Mouse (Mus musculus) hindbrain, embryonic 13.5 days (tissue): ENCODE results near the gene Snx29. TPM values are rescaled to one million over a fixed set of nuclear protein-coding genes. Genes with fewer than 3 reads are reported as not detected.
A peak's percentile ranks its signal among the peaks of the same experiment; 100 is the strongest.
"Not testable (repeated sequence)": the region's sequence is repeated elsewhere in the genome, so short reads cannot be mapped to it uniquely, and the experiment has no call there.

Experiments
- ATAC-seq: fragments of 200-750 bp; cut with Nextera tagmentation; 2 replicates; pipeline ENCODE4 v1.8.0; 2017; ENCODE audit warnings: moderate TSS enrichment; ENCODE audit not compliant: low FRiP score
- H3K27ac ChIP-seq: fragments of 300-500 bp; sonication (generic); 2 replicates; pipeline ENCODE4 v1.5.1; 2015; ENCODE audit warnings: inconsistent platforms, mild to moderate bottlenecking, moderate library complexity
- H3K27me3 ChIP-seq: fragments of 300-500 bp; sonication (generic); 2 replicates; pipeline ENCODE4 v1.6.1; 2015; ENCODE audit warnings: mild to moderate bottlenecking, inconsistent platforms
- H3K36me3 ChIP-seq: fragments of 300-500 bp; sonication (generic); 2 replicates; pipeline ENCODE4 v1.6.1; 2015; ENCODE audit warnings: mild to moderate bottlenecking, inconsistent platforms
- H3K4me1 ChIP-seq: fragments of 300-500 bp; sonication (generic); replicated peaks from 2 replicates; pipeline ENCODE4 v1.6.1; 2015; ENCODE audit warnings: inconsistent platforms
- H3K4me2 ChIP-seq: fragments of 300-500 bp; sonication (generic); 2 replicates; pipeline ENCODE4 v1.6.1; 2015; ENCODE audit warnings: inconsistent platforms, mild to moderate bottlenecking, moderate library complexity
- H3K4me3 ChIP-seq: fragments of 300-500 bp; sonication (generic); 2 replicates; pipeline ENCODE4 v1.5.1; 2015; ENCODE audit warnings: mild to moderate bottlenecking, inconsistent platforms
- H3K9ac ChIP-seq: fragments of 300-500 bp; sonication (generic); 2 replicates; pipeline ENCODE4 v1.6.1; 2015; ENCODE audit warnings: mild to moderate bottlenecking, inconsistent platforms
- H3K9me3 ChIP-seq: fragments of 300-500 bp; sonication (generic); 2 replicates; pipeline ENCODE4 v1.6.1; 2016; ENCODE audit warnings: inconsistent platforms
- WGBS: fragments of 180-500 bp; shearing (Covaris S2); methylation state at CpG from one replicate; pipeline ENCODE4 v1.1.7; 2015; 5-methylcytosine and 5-hydroxymethylcytosine counted together
- polyA plus RNA-seq: library from polyadenylated mRNA; unstranded; fragments of >200 nt; fragmentation: Nextera tagmentation; extraction: Ambion mirVana; gene quantifications from 2 replicates; pipeline ENCODE4 v1.2.1, GENCODE M21; 2015

Gene Snx29
- polyA plus RNA-seq, 1 experiment from 2014 or later = 22.7 TPM

DNA sequence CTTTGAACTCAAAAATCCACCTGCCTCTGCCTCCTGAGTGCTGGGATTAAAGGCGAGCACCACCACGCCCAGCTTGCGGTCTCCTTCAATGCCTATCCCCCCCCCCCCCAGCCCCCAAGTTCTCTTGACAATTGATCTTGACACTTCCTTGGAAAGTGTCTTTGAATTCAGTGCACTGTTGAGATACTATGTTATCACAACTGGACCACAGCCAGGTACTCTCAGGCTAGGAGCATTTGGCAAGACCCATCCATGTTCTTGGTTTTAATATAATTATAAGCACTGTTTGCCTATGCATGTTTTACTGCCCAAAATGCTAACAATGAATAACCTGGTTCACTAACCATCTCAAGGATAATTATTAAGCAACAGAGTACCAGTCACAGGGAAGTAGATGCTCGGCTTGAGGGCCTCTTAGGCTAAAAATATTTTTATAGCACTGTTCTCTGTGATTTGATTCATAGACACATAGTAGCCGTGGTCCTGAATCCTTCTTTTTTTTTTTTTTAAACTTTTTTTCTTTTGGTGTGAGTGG is 6.9 kb upstream of the Snx29 start:
- WGBS = 83% methylated on average over 5 of the region's 5 CpGs
- Histone ChIP-seq H3K4me2 (no peak overlapping the region), H3K4me1 (no peaks in the 10 kb centered on the region), H3K27ac (no peak overlapping the region), H3K27me3 (no peaks in the 10 kb centered on the region), H3K9me3 (no peaks in the 10 kb centered on the region), H3K4me3 (no peak overlapping the region), H3K36me3 (no peaks in the 10 kb centered on the region), H3K9ac (no peak overlapping the region)
- no peak for ATAC-seq

GRCm38 (mm10) chr16:11316748-11317147 is 6.0 kb upstream of the Snx29 start:
- no peak for ATAC-seq
- no peak overlapping the region for H3K9ac ChIP-seq
- no peaks in the 10 kb centered on the region for H3K27me3 ChIP-seq
- no peak overlapping the region for H3K4me3 ChIP-seq
- H3K4me1 ChIP-seq = no peaks in the 10 kb centered on the region
- 74% methylated on average over 5 of the region's 5 CpGs for WGBS
- no peak overlapping the region for H3K4me2 ChIP-seq
- no peaks in the 10 kb centered on the region for H3K36me3 ChIP-seq
- no peak overlapping the region for H3K27ac ChIP-seq
- no peaks in the 10 kb centered on the region for H3K9me3 ChIP-seq

- Histone ChIP-seq H3K27me3 (no peaks in the 10 kb centered on the region), H3K27ac (no peak overlapping the region), H3K9ac (no peak overlapping the region), H3K9me3 (no peaks in the 10 kb centered on the region), H3K4me2 (no peak overlapping the region), H3K36me3 (no peaks in the 10 kb centered on the region), H3K4me1 (peaks cover 5% of the 10 kb centered on the region), H3K4me3 (no peak overlapping the region)
- no peak for ATAC-seq
- 75% methylated on average over 6 of the region's 6 CpGs for WGBS
Observed at GRCm38 (mm10) chr16:11317324-11317723, 5.4 kb upstream of the Snx29 start.

DNA sequence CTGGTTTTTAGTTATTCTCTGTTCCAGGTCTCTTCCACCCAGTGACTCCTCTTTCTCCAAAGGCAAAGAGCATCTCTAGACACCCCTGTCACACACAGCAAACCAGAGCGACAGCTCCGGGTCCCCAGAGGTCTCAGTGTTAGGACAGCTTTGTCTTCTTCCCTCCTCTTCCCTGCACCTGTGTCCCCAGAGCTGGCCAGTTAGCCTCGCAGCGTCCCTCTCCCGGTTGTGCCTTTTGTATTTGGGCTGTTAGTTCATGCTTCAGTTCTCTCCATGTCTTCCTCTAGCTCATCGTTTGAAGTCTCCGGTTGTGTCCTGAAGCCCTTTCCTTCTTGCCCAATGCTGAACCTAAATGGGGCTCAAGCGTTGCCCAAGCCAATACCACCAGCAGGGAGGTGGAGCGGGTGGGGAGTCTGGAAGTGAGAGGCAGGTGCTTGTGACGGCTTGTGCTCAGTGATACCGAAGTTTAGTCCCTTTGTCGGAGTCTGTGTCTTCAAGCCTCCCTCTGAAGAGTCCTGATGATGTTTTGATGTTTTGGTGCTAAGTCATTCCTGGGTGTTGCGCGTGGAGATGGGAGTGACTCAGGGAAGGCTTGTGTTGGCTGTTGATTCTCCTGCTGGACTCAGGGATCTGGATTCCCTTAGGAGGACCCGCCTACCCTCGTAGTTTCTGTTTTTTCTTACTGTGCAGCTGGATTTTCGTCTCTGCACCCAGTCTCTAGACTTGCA is 780 bp downstream of the Snx29 start:
- 5% methylated on average over 17 of the region's 17 CpGs for WGBS
- H3K4me2 ChIP-seq = peak overlapping the region; percentile 95
- peak overlapping the region; percentile 88 for H3K9ac ChIP-seq
- peak overlapping the region; percentile 80 for H3K4me3 ChIP-seq
- no peaks in the 10 kb centered on the region for H3K36me3 ChIP-seq
- ATAC-seq = peak; percentile 60
- H3K9me3 ChIP-seq = no peaks in the 10 kb centered on the region
- H3K27ac ChIP-seq = peak overlapping the region; percentile 93
- peaks cover 13% of the 10 kb centered on the region for H3K4me1 ChIP-seq
- no peaks in the 10 kb centered on the region for H3K27me3 ChIP-seq

DNA sequence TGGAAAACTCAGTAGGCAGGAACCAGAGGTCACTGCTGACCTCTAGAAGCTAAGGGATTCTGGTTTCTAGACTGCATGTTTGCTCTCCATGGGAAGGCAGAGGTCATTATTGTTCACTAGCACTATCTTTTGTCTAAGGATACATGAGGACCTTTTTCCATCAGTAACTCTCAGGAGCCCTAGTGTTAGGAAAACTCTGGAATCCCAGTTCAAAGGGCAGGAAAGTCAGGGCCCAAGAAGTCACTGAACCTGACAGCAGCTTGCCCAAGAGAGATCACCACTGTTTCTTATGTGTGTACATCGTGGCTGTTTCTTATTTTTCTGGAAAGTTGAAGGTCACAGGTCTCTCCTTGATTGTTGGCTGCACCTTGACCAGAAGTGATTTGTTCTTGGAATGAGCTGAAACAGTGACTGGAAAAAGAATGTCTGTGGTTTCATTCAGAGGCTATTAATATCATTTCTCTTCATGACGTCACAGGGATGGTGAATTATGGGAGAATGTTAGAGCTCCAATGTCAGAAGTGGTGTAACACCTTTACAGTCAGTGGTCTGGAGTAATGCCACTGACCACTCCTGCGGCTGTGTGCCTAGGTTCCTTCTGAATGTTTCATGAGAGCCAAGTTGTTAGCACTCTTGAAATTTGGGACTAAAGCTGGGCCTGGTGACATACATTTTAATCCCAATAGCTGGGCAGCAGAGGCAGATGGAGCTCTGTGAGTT is 7.5 kb downstream of the Snx29 start:
- 90% methylated on average over 3 of the region's 3 CpGs for WGBS

DNA sequence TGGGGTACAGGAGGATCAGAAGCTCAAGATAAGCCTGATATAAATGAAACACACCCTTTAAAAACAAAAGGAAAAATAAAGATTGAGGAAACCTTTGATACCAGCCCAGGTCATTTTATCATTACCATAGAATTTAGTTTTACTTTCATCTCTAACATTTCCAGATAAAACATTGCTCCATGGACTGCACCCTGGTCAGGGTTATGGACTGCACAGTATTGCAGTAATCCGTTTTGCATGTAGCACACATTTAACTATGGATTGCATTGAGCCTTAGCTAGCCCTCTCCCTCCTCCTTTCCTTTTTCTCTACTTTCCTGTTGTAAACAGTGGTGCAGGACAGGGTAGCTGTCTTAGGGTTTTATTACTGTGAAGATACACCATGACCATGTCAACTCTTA is 8.3 kb downstream of the Snx29 start:
- H3K9ac ChIP-seq = no peak overlapping the region
- H3K27ac ChIP-seq = no peak overlapping the region
- H3K36me3 ChIP-seq = peaks cover 5% of the 10 kb centered on the region
- no peak for ATAC-seq
- no peaks in the 10 kb centered on the region for H3K27me3 ChIP-seq
- no peaks in the 10 kb centered on the region; the same call in 1 of the 2 replicates for H3K9me3 ChIP-seq
- H3K4me1 ChIP-seq = no peaks in the 10 kb centered on the region
- H3K4me2 ChIP-seq = no peak overlapping the region
- no peak overlapping the region for H3K4me3 ChIP-seq
- WGBS = 89% methylated on average over 1 of the region's 1 CpGs

More for the DNA sequence above, 7.5 kb downstream of the Snx29 start:
- Histone ChIP-seq H3K9me3 (no peaks in the 10 kb centered on the region; the same call in 1 of the 2 replicates), H3K36me3 (peaks cover 5% of the 10 kb centered on the region), H3K27me3 (no peaks in the 10 kb centered on the region), H3K4me3 (no peak overlapping the region), H3K27ac (no peak overlapping the region), H3K4me2 (no peak overlapping the region), H3K4me1 (no peaks in the 10 kb centered on the region), H3K9ac (no peak overlapping the region)
- no peak for ATAC-seq

GRCm38 (mm10) chr16:11343292-11343815 is 20.6 kb downstream of the Snx29 start:
- 0 out of 2 replicates have a peak, but pooled peaks cover 5% of the 10 kb centered on the region for H3K36me3 ChIP-seq
- H3K4me1 ChIP-seq = no peaks in the 10 kb centered on the region
- H3K27ac ChIP-seq = no peak overlapping the region
- ATAC-seq = no peak
- H3K9me3 ChIP-seq = no peaks in the 10 kb centered on the region
- no peak overlapping the region for H3K4me2 ChIP-seq
- no peaks in the 10 kb centered on the region for H3K27me3 ChIP-seq
- 87% methylated on average over 4 of the region's 4 CpGs for WGBS
- H3K4me3 ChIP-seq = no peak overlapping the region
- no peak overlapping the region for H3K9ac ChIP-seq

GRCm38 (mm10) chr16:11351903-11352302 is 29.2 kb downstream of the Snx29 start:
- peaks cover 47% of the 10 kb centered on the region for H3K36me3 ChIP-seq
- no peak overlapping the region for H3K4me2 ChIP-seq
- no peaks in the 10 kb centered on the region for H3K27me3 ChIP-seq
- H3K4me3 ChIP-seq = no peak overlapping the region
- H3K4me1 ChIP-seq = no peaks in the 10 kb centered on the region
- H3K9ac ChIP-seq = no peak overlapping the region
- ATAC-seq = no peak
- no peaks in the 10 kb centered on the region for H3K9me3 ChIP-seq
- H3K27ac ChIP-seq = no peak overlapping the region
- WGBS = 74% methylated on average over 7 of the region's 7 CpGs

DNA sequence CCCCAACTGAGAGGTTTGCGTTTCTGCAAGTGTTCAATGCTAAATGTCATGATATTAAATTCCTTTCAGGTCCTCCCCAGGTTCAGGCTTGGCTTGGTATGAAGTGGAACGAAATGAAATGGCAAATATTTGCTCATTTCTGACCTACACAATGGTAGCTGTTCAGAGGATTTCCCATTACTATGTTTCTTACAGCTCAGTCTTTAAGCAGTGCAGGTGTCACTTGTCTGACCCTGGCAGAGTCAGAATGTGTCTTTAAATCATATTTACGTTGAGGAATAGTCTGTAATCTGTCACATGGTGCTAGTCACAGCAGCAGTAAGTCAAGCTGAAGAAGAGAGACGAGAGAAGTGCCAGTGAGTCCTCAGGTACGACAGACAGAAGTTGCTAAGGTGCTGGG is 36.5 kb downstream of the Snx29 start:
- no peak for ATAC-seq
- WGBS = 82% methylated on average over 5 of the region's 5 CpGs

GRCm38 (mm10) chr16:11359919-11360318 is 37.2 kb downstream of the Snx29 start:
- Histone ChIP-seq H3K9ac (no peak overlapping the region), H3K27me3 (no peaks in the 10 kb centered on the region), H3K27ac (no peak overlapping the region), H3K36me3 (peaks cover 10% of the 10 kb centered on the region), H3K4me3 (no peak overlapping the region), H3K4me2 (no peak overlapping the region), H3K9me3 (no peaks in the 10 kb centered on the region; the same call in 1 of the 2 replicates), H3K4me1 (peaks cover 5% of the 10 kb centered on the region)
- ATAC-seq = no peak
- WGBS = 24% methylated on average over 10 of the region's 10 CpGs

More for the DNA sequence above, 36.5 kb downstream of the Snx29 start:
- Histone ChIP-seq H3K9ac (no peak overlapping the region), H3K9me3 (no peaks in the 10 kb centered on the region; the same call in 1 of the 2 replicates), H3K4me1 (peaks cover 5% of the 10 kb centered on the region), H3K4me2 (no peak overlapping the region), H3K27me3 (no peaks in the 10 kb centered on the region), H3K4me3 (no peak overlapping the region), H3K27ac (no peak overlapping the region), H3K36me3 (peaks cover 16% of the 10 kb centered on the region)

GRCm38 (mm10) chr16:11360576-11360975 is 37.9 kb downstream of the Snx29 start:
- H3K27ac ChIP-seq, H3K36me3 ChIP-seq: not testable (repeated sequence)
- 71% methylated on average over 2 of the region's 2 CpGs for WGBS

DNA sequence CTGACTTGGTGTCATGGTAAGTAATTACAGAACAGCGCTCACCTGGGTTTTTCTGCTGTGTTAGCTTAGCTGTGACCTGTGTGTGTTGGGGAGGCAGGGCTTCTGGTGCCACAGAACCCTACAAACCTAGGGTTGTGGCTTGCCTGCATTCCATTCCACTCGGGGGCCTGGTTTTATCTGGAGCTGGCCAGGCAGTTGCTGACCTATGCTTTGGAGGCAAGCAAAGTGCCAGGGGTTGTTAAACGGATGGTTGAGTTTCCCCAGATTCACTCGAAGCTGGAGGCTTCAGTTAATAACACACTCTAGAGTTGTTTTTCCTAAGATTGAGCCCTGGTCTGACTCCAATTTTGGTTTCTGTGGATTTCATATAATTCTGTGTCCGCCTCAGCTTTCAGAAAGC is 42.9 kb downstream of the Snx29 start:
- Histone ChIP-seq H3K9me3 (no peaks in the 10 kb centered on the region), H3K27me3 (no peaks in the 10 kb centered on the region), H3K4me1 (peaks cover 23% of the 10 kb centered on the region), H3K9ac (no peak overlapping the region), H3K36me3 (peaks cover 7% of the 10 kb centered on the region; the same call in 1 of the 2 replicates), H3K4me2 (no peak overlapping the region), H3K4me3 (no peak overlapping the region), H3K27ac (no peak overlapping the region)
- WGBS = 83% methylated on average over 5 of the region's 5 CpGs
- no peak for ATAC-seq

More at GRCm38 (mm10) chr16:11360576-11360975, 37.9 kb downstream of the Snx29 start:
- ATAC-seq, H3K4me1 ChIP-seq, H3K4me3 ChIP-seq, H3K9me3 ChIP-seq, H3K4me2 ChIP-seq, H3K9ac ChIP-seq, H3K27me3 ChIP-seq: not testable (repeated sequence)
